Mouse (Mus musculus): ENCODE results near the gene Dnah7c.
"Not testable (repeated sequence)": the region's sequence is repeated elsewhere in the genome, so short reads cannot be mapped to it uniquely, and the experiment has no call there.

The Dnah7c gene

DNA sequence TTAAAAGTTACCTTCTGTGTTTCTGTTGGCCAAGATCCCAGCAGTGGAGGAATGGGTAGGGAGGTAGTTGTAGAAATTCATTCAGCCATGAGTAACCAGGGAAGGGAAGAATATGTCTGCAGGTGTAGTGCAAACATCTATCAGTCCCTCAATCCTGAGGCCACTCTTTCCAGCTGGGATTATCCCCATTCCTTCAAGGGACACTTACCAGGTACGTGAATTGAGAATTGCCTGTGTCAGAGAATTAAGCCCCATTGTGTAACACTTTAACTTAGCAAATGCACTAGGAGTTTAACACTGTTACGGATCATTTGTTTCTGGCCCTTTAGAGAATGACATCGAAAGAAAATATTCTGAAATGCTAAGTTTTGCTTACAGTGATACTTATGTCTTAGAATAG, 304.3 kb downstream of the Dnah7c start:
- DNase-seq (ENCODE audit: low spot score in 2 of 2): not testable (repeated sequence)

DNA sequence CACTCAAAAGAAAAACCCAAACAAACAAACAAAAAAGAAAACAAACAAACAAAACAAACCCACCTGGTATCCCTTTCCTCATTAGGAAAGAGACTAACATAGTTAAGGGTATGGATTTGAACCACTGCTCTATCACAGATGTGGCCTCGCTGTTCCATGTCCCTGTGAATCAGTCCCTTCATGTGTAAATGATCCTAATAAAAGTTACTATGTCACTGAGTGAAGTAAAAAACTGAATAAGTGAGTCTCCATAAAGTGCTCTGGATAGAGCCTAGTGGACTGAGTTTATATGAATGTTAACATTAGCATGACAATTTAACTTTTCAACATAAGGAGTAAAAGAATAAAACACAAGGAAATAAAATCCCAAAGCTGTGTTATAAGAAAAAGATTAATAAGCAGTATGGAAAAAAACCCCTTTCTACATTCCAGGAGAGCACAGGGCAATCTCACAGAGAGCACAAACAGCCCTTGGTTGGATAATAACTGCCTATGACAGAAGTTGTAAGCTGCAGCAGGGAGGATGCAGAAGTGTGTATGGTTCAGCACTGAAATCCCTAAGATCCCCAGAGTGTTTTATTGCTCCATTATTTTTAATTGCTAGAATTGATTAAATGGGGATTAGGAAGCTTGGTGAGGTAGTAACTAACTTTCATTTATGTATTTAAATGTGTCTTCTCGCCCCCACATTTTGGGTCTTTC, 308.2 kb downstream of the Dnah7c start:
- not testable (repeated sequence) for DNase-seq (ENCODE audit: low spot score in 2 of 2)

DNA sequence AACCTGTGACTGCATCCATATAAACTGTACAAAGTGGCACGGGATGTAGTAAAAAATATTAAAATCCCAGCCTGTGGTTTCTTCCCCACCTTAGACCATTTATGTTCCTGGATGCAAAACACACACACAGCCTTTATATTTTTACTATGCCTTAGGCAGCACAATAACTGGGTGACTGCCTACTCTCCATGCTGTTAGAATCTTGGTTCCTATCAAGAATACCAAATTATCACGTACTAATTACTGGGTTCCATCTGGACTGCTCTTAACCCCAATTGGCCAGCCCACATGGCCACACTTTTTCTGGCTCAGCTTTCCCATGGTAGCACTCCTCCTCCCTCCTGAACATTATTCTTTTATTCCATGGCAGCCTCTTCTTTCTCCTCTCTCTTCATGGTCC, 309.1 kb downstream of the Dnah7c start:
- not testable (repeated sequence) for DNase-seq (ENCODE audit: low spot score in 2 of 2)

DNA sequence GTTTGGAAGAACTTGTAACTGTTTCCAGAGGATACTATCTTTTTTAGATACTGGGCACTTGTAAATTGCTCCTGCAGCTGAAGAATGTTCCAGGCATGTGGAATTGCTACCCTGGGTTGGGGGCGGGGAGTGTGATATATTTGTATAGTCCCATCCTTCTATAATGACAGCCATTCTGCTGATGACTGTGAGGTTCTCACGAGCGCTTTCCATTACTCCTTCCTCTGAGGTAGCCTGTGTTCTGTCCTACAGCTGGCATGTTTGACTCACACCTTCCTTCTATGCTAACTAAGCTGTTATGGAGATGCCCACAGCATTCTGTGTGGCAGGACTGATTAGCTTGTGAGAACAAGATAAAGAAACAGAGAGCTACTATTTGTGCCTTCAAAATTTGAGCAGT, 339.2 kb downstream of the Dnah7c start:
- DNase-seq (ENCODE audit: low spot score in 2 of 2): not testable (repeated sequence)

DNA sequence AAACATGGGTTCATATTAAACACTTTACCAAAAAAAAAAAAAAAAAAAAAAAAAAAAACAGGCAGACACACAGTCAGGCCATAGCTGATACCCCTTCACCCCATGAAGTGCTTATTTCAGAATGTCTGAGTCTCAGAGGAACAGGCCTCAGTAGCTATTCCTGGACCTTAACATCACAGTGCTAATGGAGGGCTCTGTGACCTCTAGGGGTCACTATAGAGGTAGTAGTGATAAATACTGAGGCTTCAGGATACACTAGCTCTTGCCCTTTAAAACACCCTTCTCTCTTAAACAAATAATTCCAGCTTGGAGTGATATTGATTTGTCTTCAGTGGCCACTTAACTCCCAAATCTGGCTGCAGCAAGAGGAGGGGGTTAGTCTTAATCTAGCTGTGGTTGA, 343.9 kb downstream of the Dnah7c start:
- not testable (repeated sequence) for DNase-seq (ENCODE audit: low spot score in 2 of 2)

DNA sequence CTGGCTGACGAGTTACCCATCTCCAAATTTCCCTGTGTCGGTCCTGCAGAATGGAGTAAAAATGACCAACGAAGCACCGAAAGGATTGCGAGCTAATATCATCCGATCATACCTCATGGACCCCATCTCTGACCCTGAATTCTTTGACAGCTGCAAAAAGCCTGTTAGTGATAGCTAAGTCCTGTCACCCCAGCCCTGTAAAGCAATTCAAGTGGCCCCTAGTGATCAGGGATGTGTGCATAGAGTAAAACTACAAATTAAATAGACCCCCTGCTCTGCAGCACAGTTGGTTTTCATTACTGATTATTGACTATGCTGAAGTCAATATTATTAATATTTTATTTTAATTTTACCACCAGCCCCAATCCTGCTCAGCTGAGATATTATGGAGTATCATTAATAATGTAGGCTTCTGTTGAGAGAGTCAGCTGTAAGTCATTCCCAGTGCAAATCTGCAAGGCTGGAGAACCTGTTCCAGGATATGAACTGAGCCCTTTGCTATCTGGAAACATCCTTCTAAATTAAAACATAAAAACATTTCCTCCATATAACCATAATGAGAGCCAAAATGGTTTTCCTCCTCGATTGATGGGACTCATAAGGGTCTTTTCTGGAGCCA, 344.8 kb downstream of the Dnah7c start:
- not testable (repeated sequence) for DNase-seq (ENCODE audit: low spot score in 2 of 2)

DNA sequence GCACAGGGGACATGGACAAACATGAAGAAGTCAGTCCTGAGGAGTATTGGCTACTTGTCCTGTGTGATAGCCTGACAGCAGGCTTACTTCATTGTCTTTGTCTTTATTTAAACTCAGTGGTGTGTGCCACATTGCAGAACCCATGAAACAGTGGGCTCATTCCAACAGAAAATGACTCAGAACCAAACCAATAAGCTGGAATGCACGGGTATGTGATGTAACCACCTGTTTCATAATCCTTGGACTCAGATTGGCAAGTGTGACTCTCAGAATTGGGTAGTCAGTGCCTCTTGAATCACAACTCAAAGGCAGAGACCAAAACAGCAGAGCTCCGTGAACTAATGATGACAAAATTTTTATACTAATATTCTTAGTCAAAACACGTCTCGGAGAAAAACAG, 356.8 kb downstream of the Dnah7c start:
- DNase-seq (ENCODE audit: low spot score in 2 of 2): not testable (repeated sequence)

DNA sequence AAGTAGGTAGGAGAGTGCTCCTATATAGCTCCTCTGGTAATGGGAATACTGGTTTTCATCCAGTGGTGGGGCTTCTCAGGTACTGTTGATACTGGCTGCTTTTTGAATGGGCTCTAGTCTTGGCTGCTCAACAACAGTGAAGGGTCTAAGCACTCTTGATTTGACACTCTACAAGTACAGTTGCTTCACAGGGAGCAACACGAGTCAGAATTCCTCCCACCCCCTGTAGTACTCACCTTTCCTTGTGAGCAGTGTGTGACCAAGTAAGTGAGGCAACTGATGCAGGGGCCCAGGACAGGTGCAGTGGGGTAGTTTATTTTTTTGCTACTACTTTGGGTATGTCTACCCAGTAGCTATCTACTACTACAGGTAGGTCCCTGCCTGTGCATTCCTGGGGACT, 379.7 kb downstream of the Dnah7c start:
- no peak for DNase-seq (ENCODE audit: low spot score in 2 of 2)

DNA sequence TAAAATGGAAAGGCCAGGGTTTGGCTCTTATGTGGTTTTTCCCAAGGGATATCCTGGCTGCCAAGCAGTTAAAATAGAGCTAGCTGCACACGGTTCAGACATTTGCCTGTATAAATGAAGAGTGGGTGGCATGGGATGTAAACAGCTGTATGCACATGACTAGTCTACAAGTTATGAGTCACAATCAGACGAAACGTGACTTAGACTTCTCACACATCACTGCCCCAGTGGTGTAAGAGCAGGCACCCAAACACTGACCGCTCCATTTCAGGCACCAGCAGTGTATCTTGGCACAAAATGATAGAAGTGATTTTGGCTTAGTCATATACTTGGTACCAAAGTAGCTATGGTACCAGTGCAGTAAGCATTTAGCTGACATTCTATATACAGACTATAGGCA, 383.2 kb downstream of the Dnah7c start:
- not testable (repeated sequence) for DNase-seq (ENCODE audit: low spot score in 2 of 2)

DNA sequence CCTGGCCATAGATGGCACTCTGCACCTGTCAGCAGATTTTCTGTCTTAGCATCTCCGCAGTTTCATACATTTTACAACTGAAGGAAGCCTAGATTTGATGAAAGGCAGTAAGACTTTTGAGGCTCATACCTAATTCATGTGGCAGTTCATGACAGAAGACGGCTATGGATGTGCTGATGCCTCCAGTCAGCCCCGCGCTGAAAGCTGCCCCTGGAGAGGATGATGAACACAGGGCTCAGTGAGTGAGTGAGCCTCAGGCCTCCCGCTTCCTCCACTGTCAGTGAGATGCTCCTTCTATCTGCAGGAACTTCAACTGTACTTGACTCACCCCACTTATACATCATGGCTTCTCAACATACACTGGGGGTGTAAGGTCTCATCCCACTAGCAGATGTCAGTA, 392.5 kb downstream of the Dnah7c start:
- no peak for DNase-seq (ENCODE audit: low spot score in 2 of 2)

DNA sequence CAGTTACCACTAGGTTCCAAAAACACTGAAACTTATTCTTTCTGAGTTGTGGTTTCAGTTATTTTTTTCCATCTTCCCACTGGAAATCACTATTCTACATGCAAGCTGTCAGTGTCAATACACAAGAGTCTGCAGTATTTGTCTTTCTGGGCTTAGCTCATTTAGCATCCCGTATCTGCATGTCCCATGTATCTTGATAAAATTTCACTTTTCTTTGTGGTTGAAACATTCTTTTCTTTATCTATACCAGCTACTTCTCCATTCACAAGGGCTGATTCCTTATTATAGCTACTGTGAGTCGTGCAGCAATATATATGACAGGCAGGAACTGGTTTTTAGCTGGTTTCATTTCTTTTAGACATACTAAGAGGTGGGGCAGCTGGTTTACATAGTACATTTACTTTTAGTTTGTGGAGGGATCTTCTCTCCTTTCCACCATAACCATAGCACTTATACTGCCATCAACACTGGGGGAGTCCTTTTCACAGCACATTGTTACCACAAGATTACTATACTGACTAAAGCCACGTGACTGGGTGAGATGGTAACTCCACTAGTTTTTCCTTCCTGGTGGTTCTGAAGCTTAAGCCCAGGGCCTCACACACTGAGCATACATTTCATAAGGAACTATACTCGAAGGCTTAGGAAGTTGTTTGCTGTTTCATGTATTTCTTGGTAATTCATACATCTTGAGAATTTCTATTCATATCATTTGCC, 397.0 kb downstream of the Dnah7c start:
- no peak for DNase-seq (ENCODE audit: low spot score in 2 of 2)

DNA sequence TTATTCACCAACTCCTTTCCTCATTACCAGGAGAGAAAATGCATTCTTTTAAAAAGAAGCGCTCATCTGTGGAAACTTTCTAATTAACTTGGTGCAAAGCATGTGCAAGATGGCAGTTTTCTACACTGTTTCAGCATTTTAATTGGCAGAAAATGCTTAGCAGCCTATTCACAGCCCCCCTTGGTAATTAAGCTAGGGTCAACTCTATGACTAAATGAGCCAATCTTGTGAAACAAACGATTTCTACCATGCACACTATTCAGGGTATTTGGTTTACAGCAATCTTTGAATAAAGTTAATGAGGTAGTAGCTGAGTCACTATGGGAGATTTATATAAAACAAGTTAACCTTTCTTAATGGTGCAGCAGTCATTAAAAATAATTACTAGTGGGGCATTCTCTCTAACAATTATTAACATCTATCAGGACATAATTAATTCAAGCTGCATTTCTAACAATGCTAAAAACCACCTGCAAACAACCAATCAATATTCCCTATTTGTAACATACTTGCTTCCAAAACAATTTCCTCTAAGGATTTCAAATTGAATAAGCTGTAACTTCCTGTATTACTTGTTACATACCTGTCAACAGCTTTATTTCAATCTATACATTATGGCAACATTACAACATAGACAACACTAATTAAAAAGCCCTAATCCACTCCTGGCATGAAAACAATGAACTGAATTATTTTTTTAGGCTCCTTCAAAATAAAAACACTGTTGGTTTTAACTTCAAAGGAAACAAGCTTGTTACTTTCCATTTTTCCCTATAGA, 404.9 kb downstream of the Dnah7c start:
- no peak for DNase-seq (ENCODE audit: low spot score in 2 of 2)

DNA sequence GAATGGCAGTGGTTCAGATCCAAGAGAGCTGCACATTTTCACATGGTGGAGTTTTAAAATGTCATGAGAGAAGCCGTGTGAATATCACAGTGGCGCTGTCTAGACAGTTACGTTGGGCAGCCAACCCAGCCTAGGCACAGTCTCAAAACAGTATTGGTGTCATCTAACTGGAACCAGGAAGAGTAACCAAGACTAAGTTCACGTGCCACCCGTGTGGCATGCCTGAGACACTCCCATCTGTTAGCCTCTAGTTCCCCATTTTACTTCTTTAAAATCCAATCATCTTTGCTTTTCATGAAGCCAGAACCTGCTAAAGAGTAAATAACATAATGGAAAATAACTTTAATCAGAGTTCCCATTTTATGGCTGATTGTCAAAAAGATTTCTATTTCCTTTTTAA, 406.5 kb downstream of the Dnah7c start:
- no peak for DNase-seq (ENCODE audit: low spot score in 2 of 2)

DNA sequence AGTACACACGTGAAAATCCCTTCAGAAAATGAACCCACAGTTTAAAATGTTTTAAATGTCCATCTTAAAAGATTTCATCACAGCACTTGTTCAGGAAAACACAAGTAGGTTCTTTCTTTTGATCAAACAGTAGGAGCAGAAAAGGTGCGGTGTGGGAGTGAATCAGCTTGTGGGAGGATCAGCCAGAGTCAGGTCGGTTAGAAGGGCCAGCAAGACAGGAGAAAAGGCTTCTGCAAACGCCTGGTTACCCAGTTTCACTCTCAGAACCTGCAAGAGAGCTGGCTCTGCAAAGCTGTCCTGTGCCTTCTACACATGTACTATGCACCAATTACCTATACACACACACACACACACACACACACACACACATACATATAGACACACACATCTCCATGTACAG, 418.0 kb downstream of the Dnah7c start:
- no peak for DNase-seq (ENCODE audit: low spot score in 2 of 2)

DNA sequence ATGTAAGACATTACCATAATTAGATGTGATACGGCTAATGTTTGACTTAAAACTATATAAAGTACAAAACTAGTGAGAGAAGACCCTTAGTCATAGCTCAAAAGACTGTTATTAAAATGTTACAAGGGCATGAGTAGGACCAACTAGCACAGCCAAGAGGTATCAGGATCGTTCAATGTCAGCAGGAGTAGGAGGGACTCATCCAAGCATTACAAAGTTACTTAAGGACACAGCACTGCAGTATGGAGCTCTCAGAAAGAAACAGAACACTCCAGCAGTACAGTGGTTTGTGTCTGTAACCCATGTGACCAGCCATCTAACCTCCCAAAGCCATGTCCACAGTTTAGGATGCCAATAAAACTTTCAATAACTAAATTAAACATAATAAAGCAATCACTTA, 418.9 kb downstream of the Dnah7c start:
- no peak for DNase-seq (ENCODE audit: low spot score in 2 of 2)

DNA sequence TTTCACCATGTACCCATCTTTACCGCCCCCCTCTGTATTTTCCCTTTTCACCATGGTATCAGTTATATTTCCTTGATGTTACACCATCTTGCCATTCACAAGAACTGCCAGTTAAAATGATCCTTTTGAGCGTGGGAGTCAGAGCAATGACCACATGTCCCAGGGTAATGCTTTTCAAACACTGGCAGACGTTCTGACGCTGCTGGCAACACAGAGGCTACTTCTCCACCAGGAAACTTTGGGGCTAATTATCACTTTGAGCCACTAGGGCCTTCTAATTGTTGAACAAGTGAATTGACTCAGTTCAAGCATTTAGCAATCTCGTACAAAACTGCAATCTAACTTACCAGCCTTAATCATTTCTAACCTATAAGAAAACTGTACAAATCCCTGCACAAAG, 419.8 kb downstream of the Dnah7c start:
- no peak for DNase-seq (ENCODE audit: low spot score in 2 of 2)

DNA sequence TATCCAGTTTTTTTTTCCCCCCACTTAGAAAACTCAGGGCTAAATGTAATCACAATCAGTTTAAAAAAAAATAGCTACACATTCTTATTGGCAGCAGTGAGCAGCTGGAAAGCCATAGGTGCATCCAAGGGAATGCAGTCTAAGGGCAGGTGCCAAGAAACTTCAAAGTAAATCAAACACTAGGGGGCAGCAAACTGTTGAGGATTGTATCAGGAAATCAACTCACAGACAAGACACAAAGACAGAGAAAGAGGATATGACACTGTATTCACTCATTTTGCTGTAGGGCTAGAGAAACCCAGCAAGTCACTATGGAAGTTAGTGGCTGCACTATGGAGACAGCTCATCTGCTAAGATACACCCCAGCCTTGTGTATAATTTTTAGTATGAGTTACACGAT, 424.4 kb downstream of the Dnah7c start:
- DNase-seq (ENCODE audit: low spot score in 2 of 2): peak in 1 of 2 experiments; percentile 42

DNA sequence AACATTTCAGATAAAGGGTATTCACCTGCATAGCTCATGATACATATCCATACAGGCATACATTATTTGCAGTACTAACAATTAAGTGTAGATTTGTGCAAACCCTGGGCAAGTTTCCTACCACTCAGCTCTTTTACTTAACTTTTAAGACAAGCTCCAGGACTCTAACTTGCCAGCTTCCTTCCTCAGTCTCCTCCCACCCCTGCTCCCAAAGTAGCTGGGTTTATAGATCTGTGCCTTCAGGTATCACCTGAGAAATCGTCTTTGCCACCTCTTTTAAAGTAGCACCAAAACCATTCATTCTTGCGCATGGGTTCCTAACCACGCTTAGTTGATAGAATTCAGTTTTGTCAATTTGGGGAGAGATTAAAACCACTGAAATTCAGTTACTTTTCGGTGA, 426.2 kb downstream of the Dnah7c start:
- DNase-seq (ENCODE audit: low spot score in 2 of 2): no peak

DNA sequence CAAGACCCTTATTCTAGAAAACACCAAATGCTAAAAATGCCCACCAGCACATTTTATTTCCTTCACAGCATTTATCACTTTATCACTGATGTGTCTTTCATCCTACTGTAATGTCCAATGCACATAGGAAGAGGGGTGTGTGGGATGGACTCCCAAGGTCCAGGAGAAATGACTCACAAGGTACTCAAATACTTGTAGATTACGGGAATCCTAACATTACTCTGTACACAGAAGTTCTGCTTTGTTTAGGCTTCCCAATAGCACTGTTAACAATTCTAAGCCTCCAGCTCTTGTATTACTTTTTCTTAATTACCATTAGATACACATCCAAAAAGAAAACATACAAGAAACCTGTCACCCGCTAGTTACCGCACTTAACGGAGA, 426.8 kb downstream of the Dnah7c start:
- DNase-seq (ENCODE audit: low spot score in 2 of 2): no peak

DNA sequence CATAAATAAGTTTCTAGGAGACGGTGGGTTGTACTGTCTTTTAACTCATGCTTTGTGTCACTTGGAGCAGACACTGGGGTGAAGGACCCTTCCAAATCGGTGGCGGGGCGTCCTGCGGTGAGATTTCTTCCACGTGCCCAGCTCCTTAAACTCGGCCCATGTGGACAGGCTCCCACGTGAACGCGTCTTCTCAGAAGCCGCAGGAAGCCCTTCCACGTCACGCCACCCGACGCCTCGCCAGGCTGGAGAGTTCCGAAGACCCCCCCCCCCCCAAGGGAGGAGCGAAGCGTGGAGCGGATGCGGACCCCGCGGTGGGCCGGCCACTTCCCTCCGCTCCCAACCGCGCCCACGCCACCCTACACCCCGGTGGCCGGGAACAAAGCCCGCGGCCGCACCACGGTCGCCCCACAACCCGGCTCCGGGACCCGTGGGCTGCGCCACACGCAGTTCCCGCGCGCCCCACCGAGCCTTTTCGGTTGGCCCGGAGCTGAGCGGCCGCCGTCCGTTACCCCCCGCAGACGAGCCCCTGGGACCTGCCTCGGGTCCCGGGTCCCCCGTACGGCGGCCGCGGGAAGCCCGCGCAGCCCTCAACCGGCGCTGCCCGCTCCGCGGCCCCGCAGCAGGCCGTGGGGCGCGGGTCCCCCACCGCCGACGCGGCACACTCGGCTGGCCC, 427.3 kb downstream of the Dnah7c start:
- peak; percentile 44 to 52 for DNase-seq (ENCODE audit: low spot score in 2 of 2)

DNA sequence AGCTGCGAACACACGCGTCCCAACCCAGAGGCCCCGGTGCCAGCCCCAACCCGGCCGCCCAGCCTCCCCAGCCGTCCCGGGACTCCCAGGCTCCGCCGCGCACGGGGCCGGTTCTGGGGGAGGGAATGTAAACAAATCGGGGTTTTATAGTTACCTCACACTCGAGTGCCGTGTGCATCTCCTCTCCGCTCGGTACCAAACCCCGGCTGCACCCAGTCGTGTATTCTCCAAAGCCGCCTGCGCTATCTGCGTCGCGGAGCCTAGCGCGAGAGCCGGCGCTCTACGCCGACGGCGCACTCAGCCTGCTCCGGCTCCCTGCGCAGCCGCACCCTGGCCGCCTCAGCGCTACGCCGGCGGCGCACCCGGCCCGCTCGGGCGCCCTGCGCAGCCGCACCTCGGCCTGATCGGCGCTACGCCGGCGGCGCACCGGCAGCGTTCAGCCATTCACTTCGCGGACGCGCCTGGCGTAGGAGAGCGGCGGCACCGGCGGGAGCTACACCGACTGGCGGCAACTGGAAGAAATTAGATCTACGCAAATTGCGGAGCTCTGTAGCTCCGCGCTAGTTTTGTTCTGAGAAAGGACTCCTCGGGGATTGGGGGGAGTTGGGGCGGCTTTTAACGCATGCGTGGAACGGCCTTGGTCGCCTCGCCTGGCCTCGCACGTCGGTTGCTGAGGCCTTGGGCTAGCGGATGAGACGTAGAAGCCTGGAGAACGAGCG, 428.1 kb downstream of the Dnah7c start:
- DNase-seq (ENCODE audit: low spot score in 2 of 2): peak; percentile 98 to 100

Data from frontal cortex, postnatal 25 days (tissue).